Mouse (Mus musculus) layer of hippocampus, postnatal 36 days (tissue): ENCODE measurements around the gene Pdzd8. TPM values are rescaled to one million over a fixed set of nuclear protein-coding genes. Genes with fewer than 3 reads are reported as not detected.
A peak's percentile ranks its signal among the peaks of the same experiment; 100 is the strongest.

Experiments used
- DNase-seq, 2 experiments: peaks; one replicate each; pipeline ENCODE4 v3.0.0; 2022
- total RNA-seq, 2 experiments: library from RNA; stranded (reverse); gene quantifications; 2 replicates each; pipeline ENCODE4 v1.2.3; 2021

Pdzd8 gene
- total RNA-seq, 2 experiments from 2014 or later = 49.9 to 50.0 TPM

DNA sequence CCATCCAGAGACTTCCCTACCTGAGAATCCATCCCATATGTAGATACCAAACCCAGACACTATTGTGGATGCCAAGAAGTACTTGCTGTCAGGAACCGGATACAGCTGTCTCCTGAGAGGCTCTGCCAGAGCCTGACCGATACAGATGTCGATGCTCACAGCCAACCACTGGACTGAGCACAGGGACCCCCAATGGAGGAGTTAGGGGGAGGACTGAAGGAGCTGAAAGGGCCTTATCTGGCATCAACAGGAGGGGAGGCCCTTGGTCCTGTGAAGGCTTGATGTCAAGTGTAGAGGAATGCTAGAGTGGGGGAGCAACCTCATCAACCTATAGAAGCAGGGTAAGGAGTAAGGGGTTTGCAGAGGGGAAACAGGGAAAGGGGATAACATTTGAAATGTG, 7.2 kb upstream of the Pdzd8 start:
- DNase-seq = no peak

DNA sequence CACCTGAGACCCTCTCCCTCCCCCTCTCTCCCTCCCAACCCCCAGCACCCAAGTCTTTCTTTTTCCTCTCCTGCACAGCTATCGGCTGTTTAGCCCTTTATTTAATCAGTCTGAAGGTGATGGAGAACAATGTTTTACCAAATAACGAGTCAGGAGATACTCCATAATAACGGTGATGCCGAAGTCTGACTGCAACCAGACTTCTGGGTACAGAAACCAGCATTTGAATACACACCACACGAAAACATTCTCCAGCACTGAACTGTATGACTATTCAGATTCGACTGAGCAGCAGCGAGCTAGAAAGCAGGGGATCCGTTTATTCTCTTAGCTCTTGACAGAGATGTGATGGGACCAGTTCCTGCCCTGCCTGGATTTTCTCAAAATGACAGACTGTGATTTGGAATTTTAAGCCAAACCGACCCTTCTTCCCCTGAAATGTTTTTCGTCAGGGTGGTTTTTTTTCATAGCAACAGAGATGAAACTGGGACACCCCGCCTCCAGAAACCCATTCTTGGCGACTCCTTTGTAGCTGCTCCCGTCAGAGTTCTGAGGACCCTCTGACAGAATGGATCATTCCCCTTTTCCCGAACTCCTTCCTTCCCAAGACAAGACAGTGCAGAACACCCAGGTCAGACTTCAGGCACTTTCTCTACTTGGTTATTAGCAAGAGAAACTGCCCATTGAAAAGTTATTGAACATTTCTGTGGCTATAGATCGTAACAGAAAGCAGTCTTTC, 5.7 kb upstream of the Pdzd8 start:
- DNase-seq = no peak

DNA sequence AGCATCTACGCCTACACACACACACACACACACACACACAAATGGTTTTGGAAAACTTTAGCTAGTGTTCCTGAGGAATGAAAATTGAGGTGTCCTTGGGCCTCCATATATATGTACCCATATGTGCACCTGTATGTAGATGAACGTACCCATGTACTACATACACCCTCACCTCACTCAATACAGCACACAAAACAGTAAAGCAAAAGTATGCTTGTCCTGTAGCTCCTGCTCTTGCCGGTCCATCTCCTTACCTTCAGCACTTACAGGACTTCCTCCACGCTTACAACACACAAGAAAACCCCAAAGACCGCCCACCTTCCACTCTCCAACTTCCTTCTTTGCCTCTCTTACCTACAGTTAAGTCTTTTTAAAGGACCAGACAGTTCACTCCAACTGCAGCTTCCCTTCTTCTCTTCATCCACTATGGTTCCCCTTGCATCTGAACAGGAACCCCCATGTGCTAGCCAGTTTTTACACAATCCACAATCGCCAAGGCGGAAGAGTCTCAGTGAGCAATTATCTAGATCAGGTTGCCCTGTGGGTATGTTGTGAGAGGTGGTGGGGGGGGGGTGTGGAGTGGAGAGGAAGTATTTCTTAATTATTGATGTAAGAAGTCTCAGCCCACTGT, 4.8 kb upstream of the Pdzd8 start:
- DNase-seq = no peak

DNA sequence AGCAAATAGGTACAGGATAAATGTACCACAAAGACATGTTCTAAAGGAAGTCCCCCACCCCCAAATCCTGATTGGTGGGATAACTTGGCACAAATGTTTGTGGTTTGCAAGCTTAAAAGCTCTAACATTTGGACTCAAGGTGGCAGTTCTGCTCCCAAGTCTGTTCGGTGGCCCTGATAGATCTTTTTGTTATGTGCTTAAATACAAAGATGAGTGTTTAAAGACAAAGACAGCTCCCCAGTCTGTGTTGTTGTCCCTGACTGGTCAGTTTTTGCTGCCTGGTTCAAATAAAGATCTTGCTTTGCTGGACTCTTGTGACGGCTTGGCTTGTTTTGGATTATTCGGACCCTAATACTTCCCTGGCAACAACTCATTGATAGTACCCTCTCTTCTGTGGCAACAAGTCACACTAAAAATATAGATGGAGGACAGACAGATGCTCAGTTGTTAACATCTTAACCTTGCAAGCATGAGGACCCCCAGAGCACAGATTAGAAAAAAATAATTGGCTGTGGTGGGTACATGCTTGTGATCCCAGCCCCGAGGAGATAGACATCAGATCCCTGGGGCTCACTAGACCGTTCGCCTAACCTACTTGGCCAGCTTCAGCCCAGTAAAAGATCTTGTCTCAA, 3.9 kb upstream of the Pdzd8 start:
- no peak for DNase-seq

DNA sequence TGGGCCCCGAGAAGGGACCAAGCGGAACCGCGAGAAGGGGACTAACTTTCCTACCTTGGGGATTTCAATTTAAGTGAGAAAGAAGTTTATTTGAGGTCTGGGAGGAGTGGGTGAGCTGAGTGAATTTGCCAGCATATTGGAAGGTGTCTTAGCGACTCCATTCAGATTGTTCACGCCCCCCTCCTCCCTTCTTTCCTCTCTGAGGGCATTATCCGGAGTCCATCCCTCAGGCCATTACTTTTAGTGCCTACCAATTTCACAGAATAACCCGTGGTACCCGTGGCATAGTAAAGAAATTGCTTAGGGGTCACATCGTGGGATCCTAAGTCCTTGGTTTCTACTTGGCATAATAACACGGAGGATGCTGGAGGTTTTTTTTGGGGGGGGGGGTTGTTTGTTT, 745 bp upstream of the Pdzd8 start:
- DNase-seq = no peak

DNA sequence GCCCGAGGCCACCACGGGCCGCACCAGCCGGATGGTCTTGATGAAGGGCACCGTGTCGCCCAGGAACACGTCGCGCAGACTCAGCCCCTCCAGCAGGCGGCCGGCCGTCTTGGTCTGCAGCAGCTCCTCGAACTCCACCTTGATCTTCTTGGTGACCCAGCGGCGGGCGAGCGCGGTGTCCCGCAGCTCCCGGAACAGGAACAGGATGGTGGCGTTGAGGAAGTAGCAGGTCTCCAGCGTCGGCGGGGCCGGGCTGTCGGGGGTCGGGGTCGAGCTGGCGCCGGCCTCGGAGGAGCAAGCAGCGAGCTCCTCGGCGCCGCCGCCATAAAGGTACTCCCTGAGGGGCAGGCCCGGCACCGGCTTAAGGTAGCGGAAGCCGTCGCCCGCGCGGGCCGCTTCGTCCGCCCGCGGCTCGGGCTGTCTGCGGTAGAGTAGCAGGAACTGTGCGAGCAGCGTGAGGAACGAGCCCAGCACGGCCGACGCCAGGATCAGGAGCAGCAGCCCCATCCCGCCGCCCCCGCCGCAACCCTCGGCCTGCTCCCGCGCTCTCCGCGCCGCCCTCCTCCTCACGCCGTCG, 411 bp downstream of the Pdzd8 start:
- no peak for DNase-seq

DNA sequence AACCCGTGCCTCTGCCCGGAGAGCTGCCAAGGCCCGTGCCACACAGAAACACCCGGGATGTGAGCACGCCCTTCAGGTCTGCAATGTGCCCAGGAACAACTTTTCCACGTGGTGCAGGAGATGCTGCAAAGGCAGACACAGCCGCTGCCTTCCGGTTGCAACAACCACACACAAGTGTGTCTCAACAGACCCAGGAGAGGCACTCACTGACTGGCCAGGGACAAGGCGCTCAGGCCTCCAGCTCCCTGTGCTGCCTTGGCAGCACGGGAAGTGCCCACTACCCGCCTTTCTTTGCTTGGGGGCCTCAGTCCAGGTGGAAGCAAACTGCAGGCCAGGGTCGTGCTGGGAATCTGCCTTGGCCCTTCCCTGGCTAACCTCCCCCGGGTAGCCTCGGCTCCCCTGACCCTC, 1.3 kb downstream of the Pdzd8 start:
- peak; percentile 8 to 11 for DNase-seq

DNA sequence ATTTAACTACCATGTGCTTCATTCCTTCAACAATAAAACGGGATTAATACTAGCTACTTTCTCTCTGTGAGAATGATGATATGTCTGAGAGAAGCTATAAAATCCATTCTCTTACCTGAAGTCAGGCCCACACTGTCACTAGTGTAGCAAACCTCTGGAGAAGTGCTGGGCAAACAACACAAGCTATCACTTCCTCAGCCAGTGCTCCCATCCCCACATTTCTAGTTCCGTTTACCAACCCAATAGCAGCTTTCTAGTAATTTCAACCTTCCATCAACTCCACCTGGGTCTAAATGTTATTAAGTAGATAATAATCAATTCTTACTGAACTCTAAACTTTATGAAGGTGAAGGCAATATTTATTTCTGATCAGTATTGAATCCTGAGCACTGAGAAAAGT, 2.6 kb downstream of the Pdzd8 start:
- no peak for DNase-seq

DNA sequence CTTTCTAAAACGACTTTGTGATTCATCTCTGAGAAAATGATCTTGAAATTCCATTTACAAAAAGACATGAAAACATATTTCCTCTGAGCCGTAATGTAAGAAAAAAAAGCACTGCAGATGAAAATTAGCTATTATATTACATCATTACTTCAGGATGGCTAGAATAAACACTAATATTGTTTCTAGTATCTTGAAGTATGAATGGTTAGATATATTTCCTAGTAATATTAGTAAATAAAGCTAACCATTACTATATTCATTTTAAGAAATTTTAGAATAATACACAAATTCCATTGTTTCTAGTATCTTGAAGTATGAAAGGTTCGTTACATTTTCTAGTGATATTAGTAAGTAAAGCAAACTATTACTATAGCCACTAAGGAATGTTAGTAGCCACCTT, 5.7 kb downstream of the Pdzd8 start:
- no peak for DNase-seq

DNA sequence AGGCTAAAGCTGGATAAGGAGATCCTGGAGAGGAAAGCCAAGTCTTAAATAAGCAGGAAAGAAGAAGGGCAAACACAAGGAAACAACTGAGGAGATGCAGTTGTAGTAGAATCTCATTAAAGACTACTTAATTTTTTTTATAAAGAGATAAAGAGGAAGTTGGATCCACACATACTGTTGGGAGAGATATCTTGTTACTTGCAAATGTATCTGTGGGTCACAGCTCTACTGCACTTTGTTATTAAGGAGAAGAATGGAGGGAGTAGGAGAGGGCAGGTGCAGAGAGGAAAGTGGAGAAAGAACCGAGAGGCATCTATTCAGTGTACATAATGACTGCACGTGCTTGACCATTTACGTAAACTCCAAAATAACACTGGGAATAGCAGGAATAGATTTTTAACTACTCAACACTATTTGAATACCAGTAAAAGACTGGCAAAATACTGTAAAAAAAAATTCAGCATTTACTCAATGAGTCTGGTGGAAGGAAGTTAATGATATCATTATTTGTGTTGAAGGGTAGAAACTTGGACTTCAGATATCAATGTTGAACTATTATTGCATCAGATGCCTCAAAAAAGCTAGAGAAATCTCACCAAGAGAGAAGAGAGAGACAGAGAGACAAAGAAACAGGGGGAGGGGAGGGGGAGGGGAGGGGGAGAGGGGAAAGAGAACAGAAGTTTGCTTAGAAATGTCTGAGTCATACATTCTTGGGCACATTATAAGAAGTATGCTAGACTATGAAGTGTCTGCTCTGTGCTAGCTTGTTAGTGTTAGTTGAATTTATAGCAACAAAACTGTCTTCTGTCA, 7.5 kb downstream of the Pdzd8 start:
- no peak for DNase-seq

DNA sequence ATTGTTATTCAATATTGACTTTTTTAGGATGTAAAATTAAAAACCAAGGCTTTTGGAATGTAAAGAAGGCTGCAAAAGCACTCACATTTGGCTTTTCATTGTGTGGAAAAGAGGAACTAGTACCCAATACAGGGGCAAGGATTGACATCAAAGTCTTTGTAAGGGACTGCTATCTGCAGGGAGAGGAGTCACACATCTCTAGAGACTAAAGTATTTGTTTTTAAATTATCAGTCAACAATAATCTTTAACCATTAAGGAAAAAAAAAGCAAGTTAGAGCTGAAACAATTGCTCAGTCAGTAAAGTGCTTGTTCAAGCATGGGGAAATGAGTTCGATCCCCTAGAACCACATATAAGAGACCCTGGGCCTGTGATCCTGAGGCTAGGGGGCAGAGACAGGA, 8.9 kb downstream of the Pdzd8 start:
- DNase-seq = no peak

DNA sequence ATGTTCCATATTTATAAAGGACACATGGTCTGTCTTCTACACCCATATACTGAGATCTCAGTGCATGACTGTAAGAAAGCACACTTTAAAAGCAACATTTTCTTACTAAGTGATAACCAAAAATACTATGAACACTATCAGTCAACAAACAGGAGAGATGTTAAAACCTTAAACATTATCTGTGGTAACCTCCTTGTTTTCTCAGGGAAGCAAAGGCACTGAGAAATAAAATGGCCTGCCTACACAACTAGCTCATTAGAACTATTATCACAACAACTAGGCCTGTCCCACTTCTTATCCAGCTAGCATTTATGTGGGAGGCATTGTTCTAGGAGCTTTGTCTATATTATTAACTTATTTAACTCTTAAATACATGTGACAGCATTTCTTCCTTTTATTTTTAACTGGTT, 14.8 kb downstream of the Pdzd8 start:
- DNase-seq = no peak

DNA sequence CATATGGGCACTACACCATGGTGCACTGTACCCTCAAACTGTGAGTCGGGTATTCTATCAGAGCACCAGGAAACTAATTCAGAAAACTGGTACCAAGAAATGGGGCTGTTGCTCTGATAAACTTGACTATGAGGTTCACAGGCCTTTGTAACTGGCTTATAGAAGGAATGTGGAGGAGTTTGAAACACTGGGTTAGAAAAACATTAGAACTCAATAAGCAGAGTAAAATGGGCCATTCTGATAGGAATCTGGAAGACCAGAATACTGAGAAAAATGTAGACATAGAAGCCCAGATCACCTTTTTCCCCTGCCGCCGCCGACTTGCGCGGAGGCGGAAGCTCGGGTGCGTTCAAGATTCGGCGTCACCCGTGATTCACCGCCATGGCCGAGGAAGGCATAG, 23.6 kb downstream of the Pdzd8 start, which contains the start of gene Rps12-ps3:
Gene Rps12-ps3 (plus strand): TSS at position 301 of the 400 bp plus-strand sequence.
- no peak for DNase-seq

DNA sequence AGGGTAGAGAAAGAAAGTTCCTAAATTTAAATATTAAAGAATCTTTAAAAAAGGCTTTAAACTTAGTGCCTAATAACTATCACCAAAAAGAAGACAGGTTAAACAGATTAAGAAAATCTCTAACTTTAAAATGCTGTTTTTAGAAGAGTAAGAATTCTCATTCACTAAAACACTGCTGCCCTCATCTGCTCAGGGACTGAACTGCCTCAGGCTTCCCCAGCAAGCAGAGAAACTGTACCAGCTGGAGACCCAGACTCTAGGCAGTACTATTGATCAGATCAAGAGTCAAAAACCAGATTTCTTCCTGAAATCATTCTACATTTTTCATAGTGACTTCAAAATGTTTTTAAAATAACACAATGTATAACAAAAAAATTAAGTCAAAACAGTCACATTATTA, 29.0 kb downstream of the Pdzd8 start:
- DNase-seq = peak; percentile 21 to 26

DNA sequence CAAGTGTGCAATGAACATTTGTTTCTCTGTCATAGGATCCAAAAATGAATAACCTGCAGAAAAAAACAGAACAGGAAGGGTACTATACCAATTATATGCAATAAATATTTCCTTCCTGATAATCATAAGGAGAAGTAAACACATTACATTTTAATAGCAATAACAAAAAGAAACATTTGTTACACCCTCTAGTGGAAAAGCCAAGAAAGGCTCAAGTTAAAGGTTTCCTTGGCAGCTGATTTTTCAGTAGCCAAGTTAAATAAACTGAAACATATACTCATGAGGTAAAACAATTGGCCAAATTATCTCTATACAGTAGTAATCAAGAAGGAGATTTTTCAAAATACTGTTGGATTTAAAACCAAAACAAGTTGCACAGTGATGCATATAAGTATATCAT, 30.3 kb downstream of the Pdzd8 start:
- no peak for DNase-seq

DNA sequence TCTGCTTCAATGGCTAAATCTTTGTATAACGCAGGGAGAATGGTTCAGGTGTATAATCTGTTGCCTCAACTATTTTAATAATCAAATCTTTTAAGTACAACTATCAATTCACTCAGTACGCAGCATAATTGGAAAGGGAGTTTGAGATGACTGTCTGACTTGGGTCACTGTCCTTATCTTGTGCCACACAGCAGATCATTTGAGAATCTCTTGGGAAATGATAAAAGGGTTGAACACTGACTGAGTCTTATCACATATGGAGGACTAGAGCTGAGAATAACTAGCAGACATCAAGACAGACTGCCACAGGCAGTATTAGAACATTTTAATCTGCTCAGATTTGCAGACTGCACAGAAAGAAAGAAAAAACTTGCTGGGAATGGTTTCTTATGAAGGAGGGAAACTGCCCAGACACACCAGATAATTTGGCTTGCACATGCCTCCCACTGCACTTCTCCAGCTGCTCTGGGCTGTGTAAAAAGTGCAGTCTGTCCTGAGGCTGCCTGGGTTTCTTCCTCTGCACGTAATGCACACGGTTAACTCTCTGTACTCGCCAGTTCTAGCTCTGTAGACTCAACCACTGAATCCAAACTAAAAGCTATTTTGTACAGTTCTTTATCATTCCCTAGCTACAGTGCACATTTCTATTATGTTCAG, 53.3 kb downstream of the Pdzd8 start:
- peak in 1 of 2 experiments; percentile 23 for DNase-seq

DNA sequence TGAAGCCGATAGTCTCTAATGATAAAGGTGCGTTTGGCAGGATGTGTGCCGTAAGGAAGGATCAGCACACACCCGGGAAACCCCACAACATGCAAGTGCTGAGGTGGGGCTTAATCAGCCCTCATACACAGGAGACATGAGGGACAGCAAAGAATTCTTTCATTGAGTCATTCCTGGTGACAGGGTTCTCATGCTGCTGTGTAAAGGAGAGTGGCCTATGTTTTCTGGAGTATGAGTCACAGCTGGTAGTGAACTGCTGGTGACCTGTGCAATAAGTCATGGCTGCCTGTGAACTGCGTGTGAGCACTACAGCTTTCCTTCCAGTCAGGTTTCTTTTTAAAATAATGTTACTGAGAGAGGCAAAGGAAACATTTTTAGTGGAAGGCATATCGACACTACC, 55.8 kb downstream of the Pdzd8 start:
- DNase-seq = no peak

DNA sequence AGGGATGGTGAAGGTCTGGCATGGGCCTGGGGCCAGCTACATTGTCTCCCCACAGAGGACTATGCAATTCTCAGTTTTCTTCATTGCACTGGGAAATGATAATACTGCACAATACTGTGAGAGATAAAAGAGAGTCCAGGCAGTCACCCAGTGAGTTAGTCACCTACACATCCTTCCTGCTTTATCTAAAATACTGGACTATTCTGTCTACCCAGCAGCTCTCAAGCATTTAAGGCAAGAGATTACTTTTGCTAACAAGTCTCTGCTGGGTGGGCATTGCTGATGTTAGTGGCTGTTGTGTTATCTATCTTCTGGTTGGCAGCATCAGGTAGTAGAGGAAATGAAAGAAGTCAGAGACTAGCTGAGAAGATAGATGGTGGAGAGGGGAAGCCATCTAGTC, 56.5 kb downstream of the Pdzd8 start:
- DNase-seq = no peak

DNA sequence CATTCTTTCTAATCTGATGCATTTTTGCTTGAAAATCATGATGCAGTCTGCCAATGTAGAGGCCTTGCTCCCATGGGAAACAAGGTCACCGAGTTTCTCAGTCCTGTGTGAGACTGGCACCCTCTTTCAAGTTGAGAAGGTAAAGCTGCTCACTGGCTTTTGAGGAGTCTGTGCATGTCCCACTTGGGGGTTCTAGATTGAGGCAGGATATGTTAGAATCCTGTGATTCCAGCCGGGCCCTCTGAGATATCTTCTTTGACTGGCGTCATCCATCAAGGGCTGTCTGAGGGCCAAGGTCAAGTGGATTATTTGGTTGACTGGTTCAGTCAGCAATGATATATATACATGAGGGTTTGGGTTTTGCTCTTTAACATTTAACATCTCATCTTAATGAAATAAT, 63.6 kb downstream of the Pdzd8 start:
- no peak for DNase-seq

DNA sequence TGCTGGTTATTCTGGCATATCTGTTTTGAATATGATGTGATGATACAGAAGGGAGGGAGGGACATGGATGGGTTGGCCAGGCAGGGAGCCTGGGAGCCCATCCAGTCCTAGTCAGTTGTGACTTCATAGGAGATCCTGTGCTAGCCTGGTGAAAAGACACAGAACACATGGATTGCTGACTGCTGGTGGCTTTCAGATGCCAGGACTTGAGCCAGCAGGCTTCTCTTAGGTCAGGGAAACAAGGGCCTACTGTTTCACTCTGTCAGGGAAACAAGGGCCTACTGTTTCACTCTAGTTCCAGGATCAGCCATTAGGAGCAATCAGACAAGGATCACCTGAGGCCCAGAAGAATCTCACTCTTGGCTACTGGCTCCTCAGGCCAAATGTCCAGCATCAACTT, 64.7 kb downstream of the Pdzd8 start:
- DNase-seq = no peak

DNA sequence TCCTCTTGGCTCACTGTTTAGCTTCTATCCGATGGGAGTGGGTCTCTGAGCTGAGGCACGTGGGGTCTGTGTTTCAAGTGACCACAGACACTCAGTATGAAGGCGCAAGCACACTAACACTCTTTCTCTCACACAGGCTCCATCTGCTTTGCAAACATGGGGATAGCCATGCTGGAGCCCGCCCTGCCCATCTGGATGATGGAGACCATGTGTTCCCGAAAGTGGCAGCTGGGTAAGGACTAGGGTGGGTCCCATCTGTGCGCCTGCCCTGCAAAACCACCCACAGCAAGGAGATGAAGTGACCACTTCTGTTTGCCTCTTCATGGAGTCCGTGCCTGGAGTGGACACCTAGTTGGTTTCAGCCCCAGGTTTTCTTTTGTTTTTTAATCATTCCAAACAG, 69.2 kb downstream of the Pdzd8 start:
- no peak for DNase-seq

DNA sequence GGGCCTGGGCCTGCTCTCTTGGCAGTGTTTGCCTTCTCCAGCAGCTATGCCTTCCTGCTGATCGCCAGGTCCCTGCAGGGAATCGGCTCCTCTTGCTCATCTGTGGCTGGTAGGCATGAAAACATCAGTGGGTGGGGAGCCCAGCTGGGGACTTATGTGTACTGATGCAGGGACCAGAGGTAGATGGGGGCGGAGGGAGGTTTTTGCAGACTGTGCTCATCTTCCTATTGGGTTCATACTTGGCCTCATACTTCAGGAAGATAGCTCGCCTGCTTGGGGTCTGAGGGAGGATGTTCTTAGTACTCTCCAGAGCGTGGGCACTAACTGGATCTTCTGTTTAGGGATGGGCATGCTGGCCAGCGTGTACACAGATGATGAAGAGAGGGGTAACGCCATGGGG, 72.4 kb downstream of the Pdzd8 start:
- DNase-seq = no peak
